In the genomic region with DNA sequence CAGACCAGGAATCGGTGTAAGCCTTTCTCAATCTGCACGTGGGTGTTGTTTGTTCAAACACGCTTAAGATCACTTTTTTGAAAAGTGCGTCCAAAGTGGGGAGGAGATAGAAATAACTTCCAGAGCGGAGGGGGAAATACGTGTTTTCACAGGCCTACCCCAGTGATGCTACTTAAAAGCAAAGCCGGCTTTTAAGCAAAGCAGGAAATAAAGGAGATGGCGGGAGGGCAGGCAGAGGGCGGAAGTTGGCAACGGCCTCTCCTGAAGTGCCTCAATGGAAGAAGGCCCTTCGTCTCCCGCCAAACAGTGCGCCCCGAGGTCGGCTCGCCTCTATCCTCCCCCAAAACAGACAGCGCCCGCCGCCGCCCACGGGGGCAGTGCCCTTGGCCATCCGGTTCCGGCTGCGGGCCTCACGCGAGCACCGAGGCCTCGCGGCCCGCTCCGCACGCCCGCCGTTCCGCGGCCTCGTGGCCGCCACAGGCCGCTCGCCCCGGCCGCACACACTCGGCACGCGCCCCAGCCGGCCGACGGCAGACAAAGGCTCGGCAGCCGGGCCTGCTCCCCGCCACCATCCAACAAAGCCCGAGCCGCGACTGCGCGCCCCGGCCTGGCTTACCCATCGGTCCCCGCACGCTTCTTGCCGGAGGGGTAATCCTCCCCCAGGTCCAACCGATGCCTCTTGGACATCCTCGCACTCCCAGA, we compare ENCODE assay signal across 8 mouse cellular contexts. TPM values are rescaled to one million over a fixed set of nuclear protein-coding genes. Genes with fewer than 3 reads are reported as not detected.
DNase-seq lines count a peak whose midpoint lies in the region; ATAC-seq and TF ChIP-seq lines count a peak whose summit lies in the region.

No protein-coding gene starts in this region.

- peak overlapping the region; percentile 62 for H3K4me2 ChIP-seq in intestine, embryonic 14.5 days (ENCODE audit: low read length)
- H3K4me2 ChIP-seq in liver, embryonic 14.5 days (ENCODE audit: low read depth) = peak overlapping the region; percentile 87

- TF ChIP-seq CTCF in liver, embryonic 14.5 days (IDR thresholded peaks at IDR 0.05; ENCODE audit: low read depth) = no peak

- H3K27me3 ChIP-seq in intestine, embryonic 14.5 days (replicated peaks; ENCODE audit: control insufficient read depth, insufficient read depth, low read length) = no peaks in the 10 kb centered on the region
- no peaks in the 10 kb centered on the region for H3K27me3 ChIP-seq in liver, embryonic 14.5 days (ENCODE audit: control insufficient read depth, insufficient read depth, low read length)

- H3K9me3 ChIP-seq in intestine, embryonic 14.5 days (ENCODE audit: control insufficient read depth, low read length) = no peaks in the 10 kb centered on the region
- no peaks in the 10 kb centered on the region for H3K9me3 ChIP-seq in liver, embryonic 14.5 days (ENCODE audit: control insufficient read depth, low read length)

- peaks cover 23% of the 10 kb centered on the region for H3K4me1 ChIP-seq in intestine, embryonic 14.5 days (replicated peaks; ENCODE audit: control insufficient read depth, insufficient read depth, low read length)
- peaks cover 11 to 16% of the 10 kb centered on the region in 2 experiments for H3K4me1 ChIP-seq in liver, embryonic 14.5 days (replicated peaks; ENCODE audit: control insufficient read depth in 2 of 2, insufficient read depth in 2 of 2, low read length in 1 of 2)

- DNase-seq in urinary bladder, postnatal 14 days (ENCODE audit: low spot score) = peak; percentile 63
- no peak for DNase-seq in urinary bladder, postnatal 10 days (ENCODE audit: low spot score)
- peak; percentile 72 for DNase-seq in embryo, embryonic 10 days (ENCODE audit: low spot score)
- DNase-seq in gastrocnemius, adult 8-10 months (ENCODE audit: low spot score in 2 of 2) = peak; percentile 10 to 17
- DNase-seq in intestine, embryonic 14.5 days (ENCODE audit: low spot score) = peak; percentile 84
- peak; percentile 19 to 35 (median 31) for DNase-seq in liver, embryonic 14.5 days (ENCODE audit: low read depth in 3 of 3, low spot score in 3 of 3)
- peak; percentile 88 for DNase-seq in naive thymus-derived CD4-positive, alpha-beta T cell, adult 2 months (ENCODE audit: low read depth)
- DNase-seq in telencephalon, adult 2 months (ENCODE audit: low read depth, low spot score) = peak; percentile 19

- under 1% methylated on average over 63 of the region's 63 CpGs for WGBS in intestine, embryonic 14.5 days
- WGBS in liver, embryonic 14.5 days (ENCODE audit: insufficient replicate concordance) = under 1% methylated on average over 63 of the region's 63 CpGs

- H3K9ac ChIP-seq in intestine, embryonic 14.5 days (ENCODE audit: low read length) = peak overlapping the region; percentile 97
- H3K9ac ChIP-seq in liver, embryonic 14.5 days (replicated peaks) = peak overlapping the region; percentile 99

- H3K4me3 ChIP-seq in intestine, embryonic 14.5 days (ENCODE audit: low read depth, low read length) = peak overlapping the region; percentile 70
- peak overlapping the region; percentile 97 to 100 for H3K4me3 ChIP-seq in liver, embryonic 14.5 days (ENCODE audit: insufficient read depth in 1 of 2, low read depth in 2 of 2, low read length in 2 of 2)

- H3K36me3 ChIP-seq in intestine, embryonic 14.5 days (ENCODE audit: control insufficient read depth, insufficient read depth, low read length) = peaks cover 3% of the 10 kb centered on the region
- no peaks in the 10 kb centered on the region for H3K36me3 ChIP-seq in liver, embryonic 14.5 days (replicated peaks; ENCODE audit: control insufficient read depth, insufficient read depth, low read depth)

- peak overlapping the region; percentile 96 for H3K27ac ChIP-seq in intestine, embryonic 14.5 days (ENCODE audit: low read depth)
- H3K27ac ChIP-seq in liver, embryonic 14.5 days = peak overlapping the region; percentile 38

- no peak for TF ChIP-seq EP300 in liver, embryonic 14.5 days (IDR thresholded peaks at IDR 0.05; ENCODE audit: low read depth)

- peak; percentile 72 for ATAC-seq in intestine, embryonic 14.5 days (replicated peaks; ENCODE audit: low FRiP score, low TSS enrichment, low read depth)
- peak; percentile 65 for ATAC-seq in liver, embryonic 14.5 days (ENCODE audit: insufficient read depth)

RNA-seq across cellular contexts. Expression of gene Dhx15, which starts 0.5 kb away (rescaled TPM):
- total RNA-seq in gastrocnemius, adult 8-10 months (2022) = 10 to 100 TPM; 36.4 to 45.5 (median 40.1) TPM
- polyA plus RNA-seq in intestine, embryonic 14.5 days (2014; fragmentation: Nextera tagmentation; extraction: Ambion mirVana) = 95.9 and 96.3 TPM in 2 replicates
- 41.4 and 57.4 TPM in 2 replicates for polyA plus RNA-seq in liver, embryonic 14.5 days (2012; rRNA removed)
- 34.9 and 36.6 TPM in 2 replicates for polyA plus RNA-seq in liver, embryonic 14.5 days (2014; fragmentation: Nextera tagmentation; extraction: Ambion mirVana)
